Mouse (Mus musculus) bone marrow macrophage, adult 2 months (primary cell): ENCODE measurements around the gene Ism2.

Experiments used
- CTCF ChIP-seq: IDR thresholded peaks from 2 replicates; pipeline ENCODE4 v1.5.1; 2012; ENCODE audit warnings: low read depth, mild to moderate bottlenecking, low read length, moderate library complexity
- POLR2A ChIP-seq: IDR thresholded peaks from 2 replicates; pipeline ENCODE4 v1.6.1; 2012; ENCODE audit warnings: mild to moderate bottlenecking, low read depth, low read length, borderline replicate concordance

DNA sequence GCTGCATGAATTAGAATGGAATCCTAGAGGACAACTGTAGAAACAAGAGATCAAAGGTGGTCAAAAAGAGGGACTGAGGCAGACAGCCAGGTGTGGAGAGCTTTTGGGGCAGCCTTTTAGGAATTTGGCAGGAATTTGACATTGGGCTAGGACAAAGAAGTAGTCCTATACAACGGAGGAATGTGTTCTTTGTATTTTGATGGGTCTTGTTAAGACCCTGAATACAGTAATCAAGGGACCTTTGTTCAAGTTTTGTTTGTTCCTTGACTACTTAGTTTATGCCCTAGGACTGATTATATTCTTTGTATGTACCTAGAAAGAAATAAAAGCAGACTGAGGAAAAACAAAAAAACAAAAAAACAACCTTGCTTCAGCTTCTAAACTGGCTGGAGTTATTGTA is 18.4 kb upstream of the Ism2 start:
- TF ChIP-seq CTCF (no peak), POLR2A (no peak)
